ENCODE assay signal across 8 mouse cellular contexts in genomic region chr2:103760421-103760820, GRCm38 (mm10). TPM values are rescaled to one million over a fixed set of nuclear protein-coding genes. Genes with fewer than 3 reads are reported as not detected.
A peak's percentile ranks its signal among the peaks of the same experiment; 100 is the strongest.
DNase-seq lines count a peak whose midpoint lies in the region; ATAC-seq and TF ChIP-seq lines count a peak whose summit lies in the region.

No protein-coding gene starts in this region.

- no peak for ATAC-seq in kidney, embryonic 16.5 days (ENCODE audit: low FRiP score, low TSS enrichment)
- ATAC-seq in forebrain, embryonic 11.5 days (replicated peaks; ENCODE audit: low FRiP score) = 0 out of 2 replicates have a peak, but pooled peaks have one; percentile 8
- ATAC-seq in liver, embryonic 14.5 days (ENCODE audit: insufficient read depth) = peak; percentile 4; the same call in 1 of the 2 replicates
- no peak for ATAC-seq in CD4-positive, CD25-positive, alpha-beta regulatory T cell, adult 4 months

- peaks cover 14% of the 10 kb centered on the region; the same call in 1 of the 2 replicates for H3K36me3 ChIP-seq in kidney, embryonic 16.5 days (ENCODE audit: insufficient read depth, low read length)
- H3K36me3 ChIP-seq in forebrain, embryonic 11.5 days (ENCODE audit: control insufficient read depth, insufficient read depth, low read length) = no peaks in the 10 kb centered on the region
- H3K36me3 ChIP-seq in liver, embryonic 14.5 days (replicated peaks; ENCODE audit: control insufficient read depth, insufficient read depth, low read depth) = peaks cover 4% of the 10 kb centered on the region; the same call in 1 of the 2 replicates

- H3K4me1 ChIP-seq in kidney, embryonic 16.5 days (ENCODE audit: insufficient read depth, low read length) = peaks cover 10% of the 10 kb centered on the region; the same call in 1 of the 2 replicates
- no peaks in the 10 kb centered on the region for H3K4me1 ChIP-seq in forebrain, embryonic 11.5 days (replicated peaks; ENCODE audit: control insufficient read depth, insufficient read depth, low read length)
- H3K4me1 ChIP-seq in liver, embryonic 14.5 days (replicated peaks; ENCODE audit: control insufficient read depth in 2 of 2, insufficient read depth in 2 of 2, low read length in 1 of 2) = peaks cover 11 to 12% of the 10 kb centered on the region in 2 experiments; a peak in 3 of 4 replicates

- peak overlapping the region; percentile 82 for H3K27ac ChIP-seq in kidney, embryonic 16.5 days (ENCODE audit: low read length)
- H3K27ac ChIP-seq in forebrain, embryonic 11.5 days (ENCODE audit: low read depth, low read length) = no peak overlapping the region; the same call in 1 of the 2 replicates
- H3K27ac ChIP-seq in liver, embryonic 14.5 days = peak overlapping the region; percentile 14

- under 1% methylated on average over 12 of the region's 12 CpGs for WGBS in kidney, embryonic 16.5 days
- under 1% methylated on average over 12 of the region's 12 CpGs for WGBS in forebrain, embryonic 11.5 days
- WGBS in liver, embryonic 14.5 days (ENCODE audit: insufficient replicate concordance) = under 1% methylated on average over 12 of the region's 12 CpGs

- TF ChIP-seq EP300 in liver, embryonic 14.5 days (IDR thresholded peaks at IDR 0.05; ENCODE audit: low read depth) = no peak

- no peaks in the 10 kb centered on the region for H3K27me3 ChIP-seq in kidney, embryonic 16.5 days (ENCODE audit: insufficient read depth, low read length)
- H3K27me3 ChIP-seq in forebrain, embryonic 11.5 days (ENCODE audit: control insufficient read depth, insufficient read depth, low read length) = no peaks in the 10 kb centered on the region
- no peaks in the 10 kb centered on the region for H3K27me3 ChIP-seq in liver, embryonic 14.5 days (ENCODE audit: control insufficient read depth, insufficient read depth, low read length)

- H3K9me3 ChIP-seq in kidney, embryonic 16.5 days (ENCODE audit: low read length) = no peaks in the 10 kb centered on the region
- no peaks in the 10 kb centered on the region for H3K9me3 ChIP-seq in forebrain, embryonic 11.5 days (ENCODE audit: control insufficient read depth, low read length)
- no peaks in the 10 kb centered on the region for H3K9me3 ChIP-seq in liver, embryonic 14.5 days (ENCODE audit: control insufficient read depth, low read length)

- peak overlapping the region; percentile 81 for H3K4me2 ChIP-seq in kidney, embryonic 16.5 days (replicated peaks; ENCODE audit: low read depth, low read length)
- peak overlapping the region; percentile 46 for H3K4me2 ChIP-seq in forebrain, embryonic 11.5 days (ENCODE audit: low read depth, low read length, severe bottlenecking)
- H3K4me2 ChIP-seq in liver, embryonic 14.5 days (ENCODE audit: low read depth) = peak overlapping the region; percentile 97

- no peak for TF ChIP-seq CTCF in liver, embryonic 14.5 days (IDR thresholded peaks at IDR 0.05; ENCODE audit: low read depth)

- H3K4me3 ChIP-seq in kidney, embryonic 16.5 days (ENCODE audit: low read length) = peak overlapping the region; percentile 91
- peak overlapping the region; percentile 63 for H3K4me3 ChIP-seq in forebrain, embryonic 11.5 days (ENCODE audit: low read depth, low read length)
- peak overlapping the region; percentile 81 to 96 for H3K4me3 ChIP-seq in liver, embryonic 14.5 days (ENCODE audit: insufficient read depth in 1 of 2, low read depth in 2 of 2, low read length in 2 of 2)

- DNase-seq in kidney, adult 18-20 months = no peak
- DNase-seq in R1 (ENCODE audit: low read depth, low spot score) = peak; percentile 55
- no peak for DNase-seq in forebrain, embryonic 11.5 days (ENCODE audit: low spot score)
- DNase-seq in liver, embryonic 14.5 days (ENCODE audit: low read depth in 3 of 3, low spot score in 3 of 3) = peak in 1 of 3 experiments; percentile 17
- no peak for DNase-seq in right cerebral cortex, postnatal 14 days
- DNase-seq in urinary bladder, postnatal 4 days (ENCODE audit: low spot score in 2 of 2) = no peak

- peak overlapping the region; percentile 75 for H3K9ac ChIP-seq in kidney, embryonic 16.5 days (replicated peaks; ENCODE audit: low read length)
- peak overlapping the region; percentile 68 for H3K9ac ChIP-seq in forebrain, embryonic 11.5 days (ENCODE audit: low read length)
- peak overlapping the region; percentile 69 for H3K9ac ChIP-seq in liver, embryonic 14.5 days (replicated peaks)

RNA-seq across cellular contexts. Expression of gene Nat10, which starts 0.6 kb away (rescaled TPM):
- polyA plus RNA-seq in kidney, embryonic 16.5 days (2015; fragmentation: Nextera tagmentation; extraction: Ambion mirVana) = 32.1 and 32.2 TPM in 2 replicates
- 31.3 and 38.5 TPM in 2 replicates for polyA plus RNA-seq in forebrain, embryonic 11.5 days (2014; fragmentation: Nextera tagmentation; extraction: Ambion mirVana)
- polyA plus RNA-seq in liver, embryonic 14.5 days (2012; rRNA removed) = 20.5 and 21.7 TPM in 2 replicates
- 9.1 and 12.9 TPM in 2 replicates for polyA plus RNA-seq in liver, embryonic 14.5 days (2014; fragmentation: Nextera tagmentation; extraction: Ambion mirVana)
- 10 to 100 TPM; 26.2 to 39.1 TPM for polyA plus RNA-seq in CD4-positive, CD25-positive, alpha-beta regulatory T cell, adult 4 months (2017; shearing (Covaris generic))

RNA-seq across cellular contexts. Expression of gene Caprin1, which starts 37.0 kb away (rescaled TPM):
- polyA plus RNA-seq in kidney, embryonic 16.5 days (2015; fragmentation: Nextera tagmentation; extraction: Ambion mirVana) = 324 and 325 TPM in 2 replicates
- polyA plus RNA-seq in forebrain, embryonic 11.5 days (2014; fragmentation: Nextera tagmentation; extraction: Ambion mirVana) = 638 and 649 TPM in 2 replicates
- 53.8 and 71.3 TPM in 2 replicates for polyA plus RNA-seq in liver, embryonic 14.5 days (2012; rRNA removed)
- polyA plus RNA-seq in liver, embryonic 14.5 days (2014; fragmentation: Nextera tagmentation; extraction: Ambion mirVana) = 118 and 134 TPM in 2 replicates
- 10 to 100 TPM; 84.9 to 89.3 TPM for polyA plus RNA-seq in CD4-positive, CD25-positive, alpha-beta regulatory T cell, adult 4 months (2017; shearing (Covaris generic))

Comparison
In these comparisons a context has a peak if more than half of its experiments do, and no peak if none do; other contexts are left out.
1. ATAC-seq: peak in forebrain, embryonic 11.5 days (single experiment) and liver, embryonic 14.5 days (single experiment); none in kidney, embryonic 16.5 days (single experiment) and CD4-positive, CD25-positive, alpha-beta regulatory T cell, adult 4 months (single experiment).
2. H3K4me2 ChIP-seq: peak in every context shown above with its lines; median percentile 97 in liver, embryonic 14.5 days; 81 in kidney, embryonic 16.5 days; 46 in forebrain, embryonic 11.5 days.
3. Peak in every context shown above with its lines, with median percentiles within 50 percentile points of each other: H3K4me3 ChIP-seq and H3K9ac ChIP-seq.